Mouse (Mus musculus) embryonic facial prominence, embryonic 10.5 days (tissue): Measurements from ENCODE around the gene Mycbpap. TPM values are rescaled to one million over a fixed set of nuclear protein-coding genes. Genes with fewer than 3 reads are reported as not detected.

Experiments used
- DNase-seq: peaks from one replicate; pipeline ENCODE4 v3.0.0-alpha.2; 2017; ENCODE audit warnings: low spot score
- H3K27ac ChIP-seq: fragments of 300-500 bp; sonication (generic); replicated peaks from 2 replicates; pipeline ENCODE4 v1.5.1; 2016; ENCODE audit warnings: mild to moderate bottlenecking
- H3K27me3 ChIP-seq: fragments of 300-500 bp; sonication (generic); replicated peaks from 2 replicates; pipeline ENCODE4 v1.6.1; 2016; ENCODE audit warnings: low read depth, mild to moderate bottlenecking; ENCODE audit not compliant: poor library complexity, severe bottlenecking
- H3K36me3 ChIP-seq: fragments of 300-500 bp; sonication (generic); replicated peaks from 2 replicates; pipeline ENCODE4 v1.6.1; 2016; ENCODE audit warnings: mild to moderate bottlenecking, moderate library complexity
- H3K4me1 ChIP-seq: fragments of 300-500 bp; sonication (generic); 2 replicates; pipeline ENCODE4 v1.6.1; 2016
- H3K4me3 ChIP-seq: fragments of 300-500 bp; sonication (generic); 2 replicates; pipeline ENCODE4 v1.5.1; 2016; ENCODE audit warnings: mild to moderate bottlenecking, moderate library complexity
- H3K9me3 ChIP-seq: fragments of 300-500 bp; sonication (generic); 2 replicates; pipeline ENCODE4 v1.6.1; 2016; ENCODE audit warnings: mild to moderate bottlenecking
- WGBS: fragments of 180-500 bp; shearing (Covaris S2); methylation state at CpG from one replicate; pipeline ENCODE4 v1.1.7; 2016; 5-methylcytosine and 5-hydroxymethylcytosine counted together
- polyA plus RNA-seq: library from polyadenylated mRNA; unstranded; fragments of >200 nt; fragmentation: Nextera tagmentation; extraction: Ambion mirVana; gene quantifications from 2 replicates; pipeline ENCODE4 v1.2.1, GENCODE M21; 2016

The Mycbpap gene
- 2.7 and 3.6 TPM in 2 replicates for polyA plus RNA-seq

- peak; percentile 80 for DNase-seq
- Histone ChIP-seq H3K27ac (peak within 1 kb of the TSS; percentile 86), H3K4me3 (peak within 1 kb of the TSS; percentile 67), H3K27me3 (peaks cover 12% of the 10 kb centered on the region; the same call in 1 of the 2 replicates), H3K4me1 (peaks cover 44% of the 10 kb centered on the region), H3K36me3 (no peaks in the 10 kb centered on the region), H3K9me3 (no peaks in the 10 kb centered on the region)
- WGBS: under 1% methylated on average over 42 of the region's 42 CpGs
Measured at GRCm38 (mm10) chr11:94521219-94521843, at the start of gene Mycbpap. TSS of gene Mycbpap (minus strand) at chr11:94521742.

- 61% methylated on average over 9 of the region's 9 CpGs for WGBS
- Histone ChIP-seq H3K4me1 (peaks cover 3% of the 10 kb centered on the region; the same call in 1 of the 2 replicates), H3K27me3 (peaks cover 29% of the 10 kb centered on the region), H3K4me3 (no peak overlapping the region), H3K9me3 (no peaks in the 10 kb centered on the region), H3K27ac (no peak overlapping the region; the same call in 1 of the 2 replicates), H3K36me3 (peaks cover 44% of the 10 kb centered on the region)
- DNase-seq: no peak
Measured at GRCm38 (mm10) chr11:94570612-94571011, 49.1 kb upstream of the Mycbpap start.

- WGBS: 94% methylated on average over 7 of the region's 7 CpGs
- Histone ChIP-seq H3K27me3 (peaks cover 53% of the 10 kb centered on the region), H3K36me3 (peaks cover 42% of the 10 kb centered on the region), H3K4me3 (no peak overlapping the region), H3K4me1 (peaks cover 28% of the 10 kb centered on the region), H3K9me3 (no peaks in the 10 kb centered on the region), H3K27ac (no peak overlapping the region)
- DNase-seq: no peak
Measured at GRCm38 (mm10) chr11:94567326-94567725, 45.8 kb upstream of the Mycbpap start.

- Histone ChIP-seq H3K27ac (no peak overlapping the region), H3K4me1 (peaks cover 29% of the 10 kb centered on the region), H3K4me3 (no peak overlapping the region), H3K27me3 (peaks cover 53% of the 10 kb centered on the region), H3K36me3 (peaks cover 42% of the 10 kb centered on the region), H3K9me3 (no peaks in the 10 kb centered on the region)
- 76% methylated on average over 6 of the region's 6 CpGs for WGBS
- DNase-seq: no peak
Measured at GRCm38 (mm10) chr11:94566534-94566933, 45.0 kb upstream of the Mycbpap start.

- Histone ChIP-seq H3K4me1 (peaks cover 29% of the 10 kb centered on the region), H3K27me3 (peaks cover 53% of the 10 kb centered on the region), H3K36me3 (peaks cover 30% of the 10 kb centered on the region), H3K9me3 (no peaks in the 10 kb centered on the region), H3K27ac (peak overlapping the region; percentile 70; the same call in 1 of the 2 replicates), H3K4me3 (peak overlapping the region; percentile 50)
- peak; percentile 56 for DNase-seq
- WGBS: 9% methylated on average over 16 of the region's 16 CpGs
Measured at GRCm38 (mm10) chr11:94565151-94565479, 43.6 kb upstream of the Mycbpap start.

- Histone ChIP-seq H3K4me1 (peaks cover 29% of the 10 kb centered on the region), H3K27ac (peak within 1 kb of the TSS; percentile 70), H3K4me3 (peak within 1 kb of the TSS; percentile 50), H3K9me3 (no peaks in the 10 kb centered on the region), H3K27me3 (peaks cover 53% of the 10 kb centered on the region), H3K36me3 (peaks cover 25% of the 10 kb centered on the region)
- WGBS: 3% methylated on average over 35 of the region's 35 CpGs
- peak; percentile 71 for DNase-seq
Measured at GRCm38 (mm10) chr11:94564437-94565150, 43.1 kb upstream of the Mycbpap start, which contains the start of gene Chad. TSS of gene Chad (plus strand) at chr11:94565047.

- Histone ChIP-seq H3K27ac (peak overlapping the region; percentile 70; the same call in 1 of the 2 replicates), H3K9me3 (no peaks in the 10 kb centered on the region), H3K4me3 (peak overlapping the region; percentile 50), H3K27me3 (peaks cover 53% of the 10 kb centered on the region), H3K36me3 (peaks cover 25% of the 10 kb centered on the region), H3K4me1 (peaks cover 29% of the 10 kb centered on the region)
- no peak for DNase-seq
- WGBS: 43% methylated on average over 5 of the region's 5 CpGs
Measured at GRCm38 (mm10) chr11:94563821-94564220, 42.3 kb upstream of the Mycbpap start.

- H3K27ac ChIP-seq: no peak overlapping the region
- DNase-seq: no peak
- 91% methylated on average over 5 of the region's 5 CpGs for WGBS
Measured at GRCm38 (mm10) chr11:94563383-94563782, 41.8 kb upstream of the Mycbpap start.

GRCm38 (mm10) chr11:94558226-94558625 lies 36.7 kb upstream of the Mycbpap start:
- no peak for DNase-seq
- Histone ChIP-seq H3K27me3 (peaks cover under 1% of the 10 kb centered on the region; the same call in 1 of the 2 replicates), H3K9me3 (no peaks in the 10 kb centered on the region), H3K36me3 (peaks cover 30% of the 10 kb centered on the region), H3K4me1 (peaks cover 9% of the 10 kb centered on the region), H3K4me3 (no peak overlapping the region), H3K27ac (no peak overlapping the region; the same call in 1 of the 2 replicates)
- 79% methylated on average over 3 of the region's 3 CpGs for WGBS

More at GRCm38 (mm10) chr11:94563383-94563782, 41.8 kb upstream of the Mycbpap start:
- H3K9me3 ChIP-seq: no peaks in the 10 kb centered on the region
- H3K27me3 ChIP-seq: peaks cover 52% of the 10 kb centered on the region
- H3K4me1 ChIP-seq: peaks cover 29% of the 10 kb centered on the region
- no peak overlapping the region for H3K4me3 ChIP-seq
- H3K36me3 ChIP-seq: peaks cover 25% of the 10 kb centered on the region

- Histone ChIP-seq H3K27ac (no peak overlapping the region), H3K9me3 (no peaks in the 10 kb centered on the region), H3K36me3 (no peaks in the 10 kb centered on the region), H3K4me3 (no peak overlapping the region), H3K4me1 (peaks cover 16% of the 10 kb centered on the region), H3K27me3 (no peaks in the 10 kb centered on the region)
- WGBS: 84% methylated on average over 5 of the region's 5 CpGs
- no peak for DNase-seq
Measured at GRCm38 (mm10) chr11:94550442-94550744, 28.9 kb upstream of the Mycbpap start.

- Histone ChIP-seq H3K36me3 (no peaks in the 10 kb centered on the region), H3K27me3 (no peaks in the 10 kb centered on the region), H3K4me1 (peaks cover 16% of the 10 kb centered on the region), H3K27ac (0 out of 2 replicates have a peak overlapping the region, but pooled peaks have one; percentile 93), H3K4me3 (peak overlapping the region; percentile 78), H3K9me3 (no peaks in the 10 kb centered on the region)
- WGBS: 77% methylated on average over 10 of the region's 10 CpGs
- no peak for DNase-seq
Measured at GRCm38 (mm10) chr11:94549691-94550441, 28.3 kb upstream of the Mycbpap start.

GRCm38 (mm10) chr11:94548888-94549690 lies 27.5 kb upstream of the Mycbpap start, which contains the start of gene Rsad1:
TSS of gene Rsad1 (minus strand) at chr11:94549255.
- WGBS: 4% methylated on average over 49 of the region's 49 CpGs
- DNase-seq: peak; percentile 92

More at GRCm38 (mm10) chr11:94548888-94549690, 27.5 kb upstream of the Mycbpap start, which contains the start of gene Rsad1:
- Histone ChIP-seq H3K9me3 (no peaks in the 10 kb centered on the region), H3K27me3 (no peaks in the 10 kb centered on the region), H3K27ac (peak within 1 kb of the TSS; percentile 93), H3K4me1 (peaks cover 23% of the 10 kb centered on the region), H3K4me3 (peak within 1 kb of the TSS; percentile 78), H3K36me3 (no peaks in the 10 kb centered on the region)
